Mouse (Mus musculus): Measurements from ENCODE around the gene Rev1.

DNA sequence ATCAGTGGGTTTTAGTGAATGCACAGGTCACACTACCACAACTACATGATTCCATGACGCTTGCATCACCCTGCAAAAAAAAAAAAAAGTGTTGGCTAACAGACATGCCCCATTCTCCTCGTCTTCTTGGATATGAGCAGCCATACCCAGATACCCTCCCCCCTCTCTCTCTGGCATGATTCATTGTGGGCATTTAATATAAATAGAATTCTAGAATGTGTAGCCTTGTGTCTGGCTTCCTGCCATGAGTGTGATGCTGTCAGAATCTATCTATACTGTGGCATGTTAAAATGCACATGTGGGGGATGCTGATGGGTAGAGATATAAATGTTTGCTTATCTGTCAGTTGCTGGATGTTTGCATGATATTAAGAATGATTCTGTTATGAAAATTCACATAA, 36.1 kb upstream of the Rev1 start:
- TF ChIP-seq CTCF (IDR thresholded peaks at IDR 0.05; ENCODE audit: extremely low read depth, insufficient read depth, insufficient read length, insufficient replicate concordance) (no peak), POLR2A (IDR thresholded peaks at IDR 0.05; ENCODE audit: low read depth, low read length) (no peak)
